Mouse (Mus musculus) bone marrow macrophage, adult 2 months (primary cell): ENCODE results near the gene Mslnl.

Source experiments
- CTCF ChIP-seq: IDR thresholded peaks from 2 replicates; pipeline ENCODE4 v1.5.1; 2012; ENCODE audit warnings: low read depth, mild to moderate bottlenecking, low read length, moderate library complexity
- POLR2A ChIP-seq: IDR thresholded peaks from 2 replicates; pipeline ENCODE4 v1.6.1; 2012; ENCODE audit warnings: mild to moderate bottlenecking, low read depth, low read length, borderline replicate concordance

DNA sequence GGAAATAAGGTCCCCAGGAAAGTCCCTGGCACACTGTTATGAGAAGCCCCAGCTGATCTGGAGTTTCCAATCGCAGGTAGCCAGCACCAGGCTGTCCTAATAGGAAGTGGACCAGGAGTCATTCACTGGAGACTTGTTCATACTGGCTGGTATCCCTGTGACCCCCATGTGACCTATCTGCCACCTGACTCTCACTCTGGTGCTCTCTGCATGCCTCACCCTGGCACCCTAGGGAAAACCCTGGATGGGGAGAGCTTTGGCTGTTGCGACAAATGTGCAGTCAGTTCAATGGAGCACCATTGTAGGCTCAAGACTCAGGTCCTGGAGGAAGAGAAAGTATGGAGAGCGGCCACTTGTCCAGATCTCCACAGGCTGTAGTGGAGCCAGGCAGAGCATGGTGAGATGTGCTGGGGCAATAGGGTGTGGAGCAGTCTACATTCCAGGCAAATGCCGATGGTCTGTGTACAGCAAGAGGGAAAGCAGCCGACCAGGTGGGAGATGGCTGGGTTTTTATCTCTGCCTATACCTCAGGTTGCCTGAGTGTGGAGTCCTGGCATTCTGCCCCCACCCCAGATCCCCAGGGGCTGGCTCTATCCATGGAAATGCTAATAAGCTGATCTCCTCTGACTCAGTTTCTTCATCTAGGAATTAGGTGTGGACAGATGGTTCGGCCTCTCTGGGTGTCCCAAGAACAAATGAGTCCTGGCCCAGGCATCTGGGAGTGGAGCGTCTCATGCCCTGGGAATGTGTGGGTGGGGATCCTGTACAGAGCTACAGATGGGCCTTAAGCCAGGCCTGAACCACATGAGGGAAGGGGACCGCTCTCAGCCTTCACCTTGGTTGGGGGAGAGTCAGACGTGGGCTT lies 20.8 kb downstream of the Mslnl start:
- TF ChIP-seq POLR2A (no peak), CTCF (no peak)
